Mouse (Mus musculus): Measurements from ENCODE around the gene Gm36028. TPM values are rescaled to one million over a fixed set of nuclear protein-coding genes. Genes with fewer than 3 reads are reported as not detected.

Gene Gm36028
- total RNA-seq (2023), result not detected

GRCm38 (mm10) chr16:37861029-37861428 is at the start of gene Gm36028:
Gene Gm36028, minus strand, starts transcription at chr16:37861146.

DNA sequence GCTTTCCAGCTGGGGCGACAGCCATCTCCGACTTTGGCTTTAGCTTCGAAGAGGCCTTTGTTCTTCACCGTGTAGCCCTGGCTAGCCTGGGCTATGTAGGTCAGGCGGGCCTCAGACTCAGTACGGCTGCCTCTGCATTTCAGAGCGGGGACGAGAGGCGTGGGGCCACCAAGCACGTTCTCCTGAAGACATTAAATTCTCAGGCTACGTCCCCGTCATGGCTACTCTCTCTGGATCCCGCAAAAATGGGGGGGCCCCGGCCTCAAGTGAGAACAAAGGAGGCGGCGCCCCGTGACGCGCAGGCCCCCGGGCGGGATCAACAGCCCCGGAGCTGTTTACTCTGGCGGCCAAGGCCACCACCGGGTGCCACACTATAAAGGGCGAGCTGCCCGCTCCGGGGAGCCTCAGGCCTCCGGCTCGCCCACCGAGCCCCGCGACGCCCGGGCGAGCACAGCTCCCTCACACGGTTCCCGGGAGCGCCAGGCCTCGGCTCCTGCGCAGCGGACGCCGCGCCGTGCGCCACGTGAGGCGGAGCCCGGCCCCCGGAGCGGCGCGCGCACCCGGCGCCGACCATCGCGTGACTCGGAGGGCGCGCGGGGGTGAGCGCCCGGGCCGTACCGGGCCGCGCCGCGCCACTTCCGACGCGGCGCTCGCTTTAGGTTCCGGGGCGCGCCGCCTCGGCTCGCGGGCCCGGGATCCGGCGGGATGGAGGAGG is 7.0 kb upstream of the Gm36028 start, which contains the start of gene Lrrc58:
Lrrc58 (plus strand) TSS at position 599 of the 715 bp plus-strand sequence.

Other genes with a start within 250 kb of the Gm36028 start
- 29.6 TPM for gene Ndufb4, start 206.7 kb downstream of the Gm36028 start, total RNA-seq (2023)
- gene Fstl1, start 84.3 kb downstream of the Gm36028 start, total RNA-seq (2023), result 0.24 TPM
- gene Lrrc58, start 7.2 kb upstream of the Gm36028 start, total RNA-seq (2023), result 34.0 TPM
- 0.28 TPM for gene Gpr156, start 55.4 kb upstream of the Gm36028 start, total RNA-seq (2023)
- gene Gsk3b, start 227.9 kb upstream of the Gm36028 start, total RNA-seq (2023), result 76.6 TPM